Mouse (Mus musculus) retina, adult 2 months (tissue): ENCODE results near the gene Acss3.

Experiments used
- DNase-seq: peaks from one replicate; pipeline ENCODE4 v3.0.0-alpha.2; 2012; ENCODE audit warnings: low read depth, low spot score

Acss3 gene

GRCm38 (mm10) chr10:107011142-107011541 is 112.3 kb downstream of the Acss3 start:
- no peak for DNase-seq

GRCm38 (mm10) chr10:106998052-106998625 is 125.3 kb downstream of the Acss3 start:
- DNase-seq, result no peak

GRCm38 (mm10) chr10:106989478-106989877 is 134.0 kb downstream of the Acss3 start:
- DNase-seq, result no peak

- DNase-seq, result no peak
Observed at GRCm38 (mm10) chr10:106975193-106976141, 148.0 kb downstream of the Acss3 start.

- DNase-seq, result no peak
Observed at GRCm38 (mm10) chr10:106959026-106959425, 164.4 kb downstream of the Acss3 start.

GRCm38 (mm10) chr10:106941380-106941779 is 182.1 kb downstream of the Acss3 start:
- no peak for DNase-seq

- DNase-seq, result no peak
Observed at GRCm38 (mm10) chr10:106939441-106939840, 184.0 kb downstream of the Acss3 start.

- DNase-seq, result no peak
Observed at GRCm38 (mm10) chr10:106938851-106939250, 184.6 kb downstream of the Acss3 start.

- DNase-seq, result no peak
Observed at GRCm38 (mm10) chr10:106936996-106937395, 186.5 kb downstream of the Acss3 start.

- peak; percentile 22 for DNase-seq
Observed at GRCm38 (mm10) chr10:106932571-106933073, 190.8 kb downstream of the Acss3 start.

GRCm38 (mm10) chr10:106928576-106929332 is 194.7 kb downstream of the Acss3 start:
- DNase-seq, result no peak

GRCm38 (mm10) chr10:106924798-106925197 is 198.7 kb downstream of the Acss3 start:
- DNase-seq, result no peak

GRCm38 (mm10) chr10:106924334-106924733 is 199.1 kb downstream of the Acss3 start:
- DNase-seq, result no peak

- no peak for DNase-seq
Observed at GRCm38 (mm10) chr10:106914822-106915221, 208.6 kb downstream of the Acss3 start.

GRCm38 (mm10) chr10:106914275-106914674 is 209.2 kb downstream of the Acss3 start:
- DNase-seq, result no peak

GRCm38 (mm10) chr10:106913032-106913431 is 210.4 kb downstream of the Acss3 start:
- DNase-seq, result no peak

- no peak for DNase-seq
Observed at GRCm38 (mm10) chr10:106910108-106910507, 213.4 kb downstream of the Acss3 start.

GRCm38 (mm10) chr10:106896351-106896750 is 227.1 kb downstream of the Acss3 start:
- DNase-seq, result no peak
